Mouse (Mus musculus) left cerebral cortex, postnatal 10 days (tissue): ENCODE results near the gene Fgf22. TPM values are rescaled to one million over a fixed set of nuclear protein-coding genes. Genes with fewer than 3 reads are reported as not detected.

ENCODE experiments used
- DNase-seq, 2 experiments: peaks; one replicate each; pipeline ENCODE4 v3.0.0; 2021 to 2022; ENCODE audit warnings: low spot score in 2 of 2, mixed read lengths in 1 of 2; ENCODE audit errors: extremely low spot score in 1 of 2
- intact Hi-C: fragments of 180-260 bp; cut with DNase I; formaldehyde crosslinking; loops from one replicate; pipeline ENCODE4 v1.15.1; 2025
- total RNA-seq, 2 experiments: library from RNA; stranded (reverse); gene quantifications; 2 replicates each; pipeline ENCODE4 v1.2.3; 2021

Gene Fgf22
- total RNA-seq, 2 experiments from 2014 or later, result 1.9 to 3.0 TPM

DNA sequence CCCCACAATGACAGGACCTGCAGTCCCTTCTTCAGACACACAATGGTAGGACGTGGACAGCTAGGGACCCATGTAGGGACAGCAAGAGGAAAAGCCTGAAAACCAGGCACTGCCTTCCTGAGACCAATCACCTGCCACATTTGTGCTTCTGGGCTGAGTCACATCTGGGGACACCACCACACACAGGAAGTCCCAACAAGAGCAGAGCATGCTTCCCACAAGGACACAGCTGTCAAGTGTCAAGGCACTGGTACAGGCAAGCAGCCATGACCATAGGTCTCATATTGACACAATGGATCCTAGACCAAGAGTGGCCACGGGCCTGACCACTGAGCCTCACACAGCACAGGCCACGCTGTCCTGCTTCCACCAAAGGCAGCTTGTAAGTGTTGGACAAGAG is 8.0 kb downstream of the Fgf22 start:
- intact Hi-C loops, result no loop called here
- no peak for DNase-seq

DNA sequence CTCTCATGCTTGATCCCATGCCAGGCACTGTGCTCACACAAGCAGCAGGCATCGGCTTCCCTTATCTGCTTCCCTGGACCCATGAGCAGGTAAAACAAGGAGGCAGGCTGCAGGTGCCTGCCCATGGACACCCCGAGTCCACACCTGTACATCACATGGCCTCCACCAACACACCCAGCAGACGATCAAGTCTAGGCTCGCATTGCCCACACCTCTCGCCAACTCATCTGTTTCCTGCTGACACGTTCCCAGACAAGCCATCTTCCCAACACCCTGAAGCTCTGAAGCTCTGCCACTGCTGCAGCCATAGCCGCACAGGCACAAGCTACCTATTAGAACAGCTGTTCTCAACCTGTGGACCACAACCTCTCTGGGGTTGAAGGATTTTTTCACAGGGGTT is 9.4 kb downstream of the Fgf22 start:
- intact Hi-C loops, result no loop called here
- no peak for DNase-seq

DNA sequence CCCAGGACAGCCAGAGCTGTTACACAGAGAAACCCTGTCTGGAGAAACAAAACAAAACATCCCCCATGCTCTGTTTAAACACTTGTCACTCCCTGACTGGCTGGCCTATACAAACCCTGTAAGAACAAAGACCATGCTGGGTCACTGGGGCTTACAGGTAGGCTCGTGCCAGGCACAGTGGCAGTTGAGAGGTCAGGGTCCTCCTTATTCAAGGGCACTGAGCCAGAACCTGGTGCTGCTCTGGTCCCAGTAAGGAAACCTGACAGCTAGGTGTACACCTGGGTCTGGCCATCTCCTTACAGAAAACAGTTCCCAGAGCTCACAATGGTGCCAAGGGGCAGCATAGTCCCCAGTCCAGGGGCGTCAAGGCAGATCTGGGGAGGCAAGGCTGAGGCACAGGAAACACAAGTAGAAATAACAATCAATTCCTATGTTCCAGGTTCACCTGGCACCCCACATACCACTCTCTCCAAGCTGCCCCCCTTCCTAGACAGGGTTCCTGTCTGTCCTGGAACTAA is 10.4 kb downstream of the Fgf22 start:
- no peak for DNase-seq
- intact Hi-C loops, result no loop called here

DNA sequence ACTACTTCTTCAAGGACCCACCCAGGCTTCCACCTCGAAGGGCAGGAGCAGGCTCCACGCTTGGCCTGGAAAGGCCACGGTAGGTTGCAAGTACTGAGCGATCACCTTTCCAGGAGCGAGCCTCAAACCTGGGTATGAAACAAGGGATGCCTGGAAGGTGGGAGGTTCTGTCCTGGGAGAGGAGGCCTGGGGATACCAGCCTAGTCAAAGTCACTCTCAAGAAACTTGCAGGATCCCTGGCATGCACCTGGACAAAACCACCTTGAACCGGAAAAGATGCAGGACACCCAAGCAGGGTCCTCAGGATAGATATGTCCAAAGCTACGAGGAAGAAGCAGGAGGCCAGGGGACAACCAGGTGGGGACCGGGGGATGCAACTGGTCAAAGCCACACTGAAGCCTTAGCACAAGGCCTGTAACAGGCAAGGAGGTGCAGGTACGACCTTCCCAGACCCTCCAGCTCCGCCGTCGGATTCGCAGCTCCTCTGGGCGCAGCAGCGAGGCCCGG is 11.2 kb downstream of the Fgf22 start:
- intact Hi-C loops, result no loop called here
- no peak for DNase-seq

DNA sequence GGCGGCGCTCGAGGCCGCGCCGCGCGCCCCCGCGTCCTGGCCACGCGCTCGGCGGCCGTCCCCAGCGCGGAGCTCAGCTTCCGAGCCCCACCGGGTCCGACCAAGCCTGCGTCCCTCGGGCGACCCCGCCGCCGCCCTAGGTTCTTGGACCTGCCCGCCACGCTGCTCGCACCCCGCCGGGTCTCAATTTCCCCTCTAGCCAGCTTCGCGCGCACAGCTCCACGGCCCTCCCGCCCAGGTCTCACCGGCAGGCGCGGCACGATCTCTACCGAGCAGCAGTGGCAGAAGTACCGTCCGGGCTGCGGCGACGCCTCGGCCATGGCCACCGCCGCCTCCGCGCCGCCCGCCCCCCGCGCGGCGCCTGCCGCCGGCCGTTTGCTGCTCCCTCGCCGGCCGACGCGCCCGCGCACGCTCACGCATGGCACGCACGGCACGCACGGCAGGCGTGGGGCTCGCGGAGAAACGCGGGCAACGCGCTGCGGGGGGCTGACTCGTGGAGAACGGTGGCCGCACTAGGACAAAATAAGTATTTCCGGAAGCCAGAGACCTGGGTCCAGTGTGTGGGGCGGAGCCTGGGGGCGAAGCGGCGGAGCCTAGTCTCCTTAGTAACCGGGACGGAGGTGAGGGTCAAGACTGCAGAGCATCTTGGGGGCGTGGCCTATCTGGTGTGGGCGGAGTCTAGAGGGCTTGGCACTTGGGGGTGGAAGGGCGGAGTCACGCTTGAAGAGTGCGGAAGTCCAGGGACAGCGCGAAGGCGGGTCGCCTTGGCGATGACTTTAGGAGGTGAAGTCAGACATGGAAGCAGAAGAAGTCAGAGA is 11.8 kb downstream of the Fgf22 start, which contains the start of gene Rnf126:
Rnf126 (minus strand) TSS at position 445 of the 818 bp plus-strand sequence.
- peak; percentile 98 to 99 for DNase-seq
- intact Hi-C loops, result no loop called here

DNA sequence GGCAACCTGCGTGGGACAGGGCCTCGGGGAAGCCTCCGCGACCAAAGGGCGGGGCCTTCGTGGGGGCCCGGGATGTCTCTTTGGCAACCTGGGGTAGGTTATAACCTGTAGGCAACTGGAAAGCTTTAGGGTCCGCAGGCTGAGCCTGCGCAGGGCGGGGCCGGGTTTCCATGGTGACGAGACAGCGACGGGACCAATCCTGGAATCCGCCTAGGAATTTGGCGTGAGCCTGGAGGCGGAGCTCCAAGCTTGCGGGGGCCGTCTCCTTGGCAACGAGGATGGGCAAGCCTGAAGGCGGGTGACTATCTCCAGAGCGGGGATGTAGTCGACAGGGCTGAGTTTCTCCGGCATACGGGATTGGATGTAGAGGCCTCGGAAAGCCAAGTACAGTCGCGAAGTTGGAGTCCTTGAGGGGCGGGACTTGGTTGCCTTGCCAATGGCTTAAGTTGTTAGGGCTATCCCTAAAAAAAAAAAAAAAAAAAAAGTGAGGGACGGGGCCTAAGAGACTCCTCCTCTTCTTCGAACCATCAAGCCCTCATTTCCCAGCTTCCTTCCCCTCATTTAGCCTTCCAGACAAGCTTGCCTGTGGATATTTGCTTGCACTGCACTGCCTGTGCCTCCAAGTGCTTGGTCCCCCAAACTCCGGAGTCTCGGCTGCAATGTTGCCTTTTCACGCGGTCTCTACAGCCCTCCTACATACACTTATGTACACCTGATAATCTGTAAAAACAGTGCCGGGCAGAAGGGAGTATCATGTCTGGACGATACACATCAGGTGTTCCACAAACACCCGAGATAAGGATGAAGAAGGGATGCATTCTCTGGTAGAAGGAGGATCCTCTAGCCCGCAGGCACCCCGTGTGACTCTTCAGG is 12.7 kb downstream of the Fgf22 start:
- intact Hi-C loops, result loop anchor here (2.0 kb wide), 1 partner anchor 45 kb away; no protein-coding TSS in a partner anchor
- DNase-seq, result peak; percentile 96 to 97

DNA sequence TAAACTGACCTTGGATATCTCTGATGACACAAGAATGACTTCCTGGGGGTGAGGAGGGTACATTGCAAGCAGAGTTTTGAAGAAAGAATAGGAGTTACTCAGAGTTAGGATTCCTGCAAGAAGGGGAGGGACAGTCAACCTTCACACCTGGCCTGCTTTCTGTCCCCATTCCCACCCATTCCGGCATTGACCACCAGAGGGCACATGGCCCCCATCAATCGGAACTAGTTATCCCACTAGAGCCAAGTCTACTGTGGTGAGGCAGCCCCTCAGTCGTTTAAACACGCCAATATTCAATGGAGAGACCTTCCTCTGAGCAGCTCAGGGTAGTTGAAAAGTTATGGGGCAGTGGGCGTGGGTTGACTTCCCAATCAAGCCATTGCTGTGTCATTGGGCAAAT is 13.5 kb downstream of the Fgf22 start:
- peak; percentile 57 to 73 for DNase-seq
- intact Hi-C loops, result loop anchor here (2.0 kb wide), 1 partner anchor 44 kb away; no protein-coding TSS in a partner anchor

DNA sequence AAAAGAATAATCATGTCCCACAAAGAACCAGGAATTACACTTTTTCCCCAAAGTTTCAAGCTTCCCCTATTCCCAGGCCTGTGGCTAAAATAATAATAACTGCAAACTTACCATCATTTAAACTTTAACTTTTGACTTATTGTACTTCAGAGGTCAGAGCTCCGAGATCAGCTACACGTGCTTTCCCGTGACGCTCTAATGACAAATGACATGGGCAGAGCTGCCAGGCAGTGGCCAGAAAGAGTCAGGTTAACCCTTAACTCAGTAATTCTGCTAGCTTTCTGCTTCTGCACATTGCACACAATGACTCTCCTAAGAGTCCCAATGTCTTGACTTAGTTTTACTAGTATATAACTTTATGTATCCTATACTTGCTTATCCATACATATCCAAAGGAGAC is 14.5 kb downstream of the Fgf22 start:
- no peak for DNase-seq
- intact Hi-C loops, result loop anchor here (2.0 kb wide), 1 partner anchor 43 kb away; no protein-coding TSS in a partner anchor

DNA sequence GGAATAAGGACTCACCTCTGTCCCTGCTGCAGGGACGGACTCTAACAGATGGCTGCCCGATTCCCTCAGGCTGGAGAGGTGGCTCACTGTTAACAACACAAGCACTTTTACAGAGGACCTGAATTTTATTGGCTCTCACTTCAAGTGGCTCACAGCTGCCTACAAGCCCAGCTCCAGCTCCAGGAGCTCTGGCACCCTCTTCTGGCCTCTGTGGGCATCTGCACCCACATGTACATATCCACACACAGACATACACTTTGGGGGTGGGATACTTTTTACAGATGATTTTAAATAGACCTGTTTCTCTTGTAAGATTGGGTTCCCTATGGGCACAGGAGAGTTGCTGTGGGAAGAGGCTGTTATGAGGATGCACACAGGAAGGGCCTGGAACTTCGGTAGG is 17.4 kb downstream of the Fgf22 start:
- DNase-seq, result no peak
- intact Hi-C loops, result no loop called here

DNA sequence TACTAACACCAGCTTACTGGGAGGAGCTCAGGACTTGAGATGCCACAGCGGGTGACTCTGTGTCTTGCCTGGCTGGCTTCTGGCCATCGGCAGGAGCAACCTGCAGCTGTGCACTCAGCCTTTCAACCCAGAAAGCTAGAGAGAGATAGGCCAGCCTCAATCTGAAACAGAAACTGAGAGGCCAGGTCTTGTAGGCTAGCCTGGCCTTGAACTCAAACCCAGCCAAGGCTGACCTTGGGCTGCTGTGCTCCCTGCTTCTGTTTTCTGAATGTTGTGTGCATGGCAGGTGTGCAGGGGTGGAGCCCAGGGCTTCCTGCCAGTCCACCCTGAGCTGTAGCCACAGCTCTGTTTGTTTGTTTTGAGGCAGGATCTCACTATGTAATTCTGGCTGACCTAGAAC is 18.3 kb downstream of the Fgf22 start:
- intact Hi-C loops, result no loop called here

DNA sequence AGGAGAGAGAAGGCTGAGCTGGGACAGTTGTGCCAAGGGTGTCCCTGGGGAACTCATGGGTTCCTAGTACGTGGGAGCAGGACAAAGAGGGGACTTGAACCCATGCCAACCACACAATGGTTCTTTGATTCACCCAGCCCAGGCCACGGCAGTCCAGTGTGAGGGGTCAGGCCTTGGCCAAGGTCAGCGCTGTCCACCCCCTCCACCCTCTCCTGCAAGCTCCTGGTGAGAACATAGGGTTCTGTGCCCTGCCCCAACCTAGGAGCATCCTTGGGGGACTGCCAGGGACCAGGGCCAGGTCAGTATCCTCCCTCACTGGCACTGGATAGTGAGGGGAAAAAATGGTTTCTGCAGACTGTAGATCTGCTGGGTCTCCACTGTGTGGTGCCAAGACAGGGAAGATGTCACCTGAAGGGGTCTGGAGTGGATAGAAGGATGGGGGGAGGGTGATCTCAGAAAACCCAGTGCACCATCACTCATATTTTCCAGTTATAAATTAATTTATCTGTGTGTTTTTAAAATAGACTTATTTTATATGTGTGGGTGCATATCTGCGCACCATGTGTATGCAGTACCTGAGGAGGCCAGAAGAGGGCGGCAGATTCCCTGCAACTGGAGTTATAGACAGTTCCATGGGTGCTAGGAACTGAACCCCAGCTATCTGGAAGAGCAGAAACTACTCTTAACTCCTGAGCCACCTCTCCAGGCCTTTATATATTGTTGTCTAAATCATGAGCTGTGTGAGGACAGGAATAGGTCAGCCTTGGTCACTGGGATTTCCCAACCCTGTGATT is 19.8 kb downstream of the Fgf22 start:
- intact Hi-C loops, result no loop called here
- no peak for DNase-seq

More for the DNA sequence above, 18.3 kb downstream of the Fgf22 start:
- DNase-seq, result no peak

DNA sequence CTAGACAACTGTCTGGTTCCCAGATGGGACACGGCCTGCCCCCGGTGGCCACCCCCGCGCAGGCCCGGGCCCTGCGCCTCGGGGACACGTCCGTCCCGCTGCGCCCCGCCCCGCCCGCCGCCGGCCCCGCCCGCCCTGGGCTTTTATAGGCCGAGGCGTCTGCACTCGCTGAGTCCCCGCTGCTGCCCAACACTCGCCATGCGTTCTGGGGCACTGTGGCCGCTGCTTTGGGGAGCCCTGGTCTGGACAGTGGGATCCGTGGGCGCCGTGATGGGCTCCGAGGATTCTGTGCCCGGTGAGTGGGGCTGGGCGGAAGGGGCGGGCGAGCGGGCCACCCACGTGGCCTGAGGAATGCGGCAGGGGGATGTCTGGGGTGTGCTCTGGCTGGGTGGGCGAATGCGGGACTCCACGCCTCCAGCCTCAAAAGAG is 22.2 kb downstream of the Fgf22 start, which contains the start of gene Fstl3:
Fstl3 (plus strand) TSS at position 170 of the 429 bp plus-strand sequence.
- intact Hi-C loops, result no loop called here
- DNase-seq, result no peak

DNA sequence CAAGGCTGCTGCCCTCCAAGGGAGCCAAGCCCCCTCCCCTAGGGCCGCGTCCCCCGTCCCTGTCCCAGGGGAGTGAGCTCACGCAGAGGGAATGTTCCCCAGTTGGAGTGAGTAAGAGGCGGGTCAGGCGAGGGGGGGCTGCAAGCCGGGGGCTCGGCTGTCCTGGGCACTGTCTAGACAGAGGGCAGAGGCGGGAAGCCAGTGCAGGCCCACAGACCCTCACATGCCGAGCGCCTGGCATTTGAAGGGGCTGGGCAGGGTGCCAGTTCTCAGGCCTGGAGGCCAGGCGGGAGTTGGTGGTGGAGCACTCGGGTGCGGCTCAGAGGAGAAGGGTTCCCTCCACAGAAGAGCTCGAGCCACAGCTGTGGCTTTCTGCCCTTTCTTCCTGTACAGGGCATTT is 23.1 kb downstream of the Fgf22 start:
- peak in 1 of 2 experiments; percentile 73 for DNase-seq
- intact Hi-C loops, result no loop called here

DNA sequence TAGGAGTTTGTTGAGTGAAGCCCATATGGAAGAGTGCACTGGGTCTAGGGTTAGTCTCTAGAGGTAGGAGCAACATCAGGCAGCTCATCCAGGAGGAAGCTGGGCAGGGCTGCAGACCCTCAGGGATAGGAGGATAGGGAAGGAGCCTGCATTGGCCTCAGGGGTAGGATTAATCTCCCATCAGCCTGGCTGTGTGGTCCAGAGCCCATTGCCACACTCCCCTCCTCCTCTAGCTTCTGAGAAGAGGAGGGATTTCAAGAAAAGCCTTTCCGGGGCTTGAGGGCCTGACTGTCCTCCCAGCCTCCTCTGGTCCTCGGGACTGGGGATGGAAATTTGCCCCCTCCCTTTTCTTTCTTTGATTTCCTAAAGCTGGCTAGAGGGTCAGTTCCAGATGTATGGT is 24.3 kb downstream of the Fgf22 start:
- intact Hi-C loops, result no loop called here
- DNase-seq, result no peak

DNA sequence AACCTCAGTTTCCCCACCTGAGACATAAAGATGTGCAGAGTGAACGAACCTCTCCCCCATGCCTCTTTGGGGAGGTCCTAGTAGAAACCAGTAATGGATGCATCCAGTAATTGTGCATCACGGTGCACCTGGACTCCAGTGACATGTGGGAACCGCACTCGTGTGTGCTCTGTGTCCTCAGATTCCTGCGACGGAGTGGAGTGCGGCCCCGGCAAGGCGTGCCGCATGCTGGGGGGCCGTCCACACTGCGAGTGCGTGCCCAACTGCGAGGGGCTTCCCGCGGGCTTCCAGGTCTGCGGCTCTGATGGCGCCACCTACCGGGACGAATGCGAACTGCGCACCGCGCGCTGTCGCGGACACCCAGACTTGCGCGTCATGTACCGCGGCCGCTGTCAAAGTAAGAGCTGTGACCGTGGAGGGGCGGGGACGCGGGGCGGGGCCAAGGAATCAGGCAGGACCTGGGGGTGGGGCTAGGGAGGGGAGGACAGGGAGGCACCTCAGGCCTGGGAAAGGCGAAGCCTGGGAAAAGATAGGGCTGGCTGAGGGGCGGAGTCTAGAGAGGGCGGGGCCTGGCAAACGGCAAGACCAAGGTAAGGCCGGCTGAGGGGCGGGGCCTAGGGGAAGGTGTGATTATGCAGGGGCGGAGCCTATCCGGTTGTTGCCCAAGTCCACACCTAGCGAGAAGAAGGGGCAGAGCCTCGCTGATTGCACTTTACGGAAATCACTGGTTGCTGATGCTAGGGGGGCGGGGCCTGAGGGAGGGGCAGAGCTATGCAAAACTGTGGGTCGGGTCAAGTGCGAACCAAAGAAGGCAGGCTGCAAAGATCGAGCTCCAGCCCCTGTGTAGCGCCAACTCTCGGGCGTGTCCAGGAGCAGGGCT is 25.1 kb downstream of the Fgf22 start:
- intact Hi-C loops, result no loop called here
- DNase-seq, result peak; percentile 94 to 96

DNA sequence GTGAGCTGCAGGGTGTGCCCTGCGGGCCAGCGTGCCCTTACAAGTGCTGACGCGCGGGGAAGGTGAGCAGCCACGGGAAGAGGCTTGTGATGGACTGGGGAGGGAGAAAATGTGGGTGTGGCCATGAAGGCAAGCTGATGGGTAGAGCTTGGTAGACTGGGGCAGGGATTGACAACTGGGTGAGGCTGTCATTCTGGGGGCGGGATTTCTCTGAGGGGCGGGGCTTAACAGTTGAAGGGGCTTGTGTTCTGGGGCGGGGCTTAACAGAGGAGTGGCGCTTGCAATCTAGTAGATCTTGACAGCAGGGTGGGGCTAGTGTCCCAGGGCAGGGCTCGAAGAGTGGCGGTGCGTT is 25.8 kb downstream of the Fgf22 start:
- intact Hi-C loops, result no loop called here

DNA sequence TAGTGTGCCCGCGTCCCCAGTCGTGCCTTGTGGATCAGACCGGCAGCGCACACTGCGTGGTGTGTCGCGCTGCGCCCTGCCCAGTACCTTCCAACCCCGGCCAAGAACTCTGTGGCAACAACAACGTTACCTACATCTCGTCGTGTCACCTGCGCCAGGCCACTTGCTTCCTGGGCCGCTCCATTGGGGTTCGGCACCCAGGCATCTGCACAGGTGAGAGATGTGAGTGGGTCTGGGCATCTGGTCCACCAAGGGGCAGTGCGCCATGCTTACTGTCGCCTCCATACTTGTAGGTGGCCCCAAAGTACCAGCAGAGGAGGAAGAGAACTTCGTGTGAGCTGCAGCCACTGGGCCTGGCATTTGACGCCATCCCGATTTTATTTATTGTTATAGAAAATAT is 26.3 kb downstream of the Fgf22 start:
- DNase-seq, result no peak
- intact Hi-C loops, result no loop called here

More for the DNA sequence above, 25.8 kb downstream of the Fgf22 start:
- peak; percentile 62 to 77 for DNase-seq

DNA sequence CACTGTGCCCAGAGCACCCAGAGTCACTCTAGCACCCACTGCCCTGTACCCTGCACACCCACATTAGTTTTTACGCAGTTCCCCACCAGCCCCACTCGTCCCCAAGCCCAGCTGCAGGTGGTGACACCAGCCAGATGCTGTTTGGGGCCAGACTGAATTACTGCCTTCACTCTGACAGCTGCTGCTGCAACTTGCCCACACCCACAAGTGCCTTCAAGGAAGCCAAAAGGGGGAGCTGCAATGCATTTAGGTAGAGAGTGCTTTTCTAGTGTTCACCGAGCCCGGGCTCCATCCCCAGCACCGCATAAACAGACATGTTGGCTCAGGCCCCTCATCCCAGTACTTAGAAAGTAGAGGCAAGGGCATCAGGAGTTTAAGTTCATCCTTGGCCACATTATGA is 27.1 kb downstream of the Fgf22 start:
- intact Hi-C loops, result no loop called here
- no peak for DNase-seq
